In genomic region chr2:169033997-169034396, GRCm38 (mm10) we compare ENCODE assay signal across 16 mouse cellular contexts.
"Had no signal": no experiment of that assay in that cellular context is flagged by ENCODE, and none has a peak within 500 bp of the region (broad histone marks: within the 10 kb centered on the region; RNA-seq: fewer than 3 reads in every experiment).

No protein-coding gene starts in this region.

- H3K27ac ChIP-seq: left cerebral cortex, adult 2 months; limb, embryonic 15.5 days; liver, embryonic 12.5 days; midbrain, embryonic 12.5 days; neural tube, embryonic 13.5 days; stomach, embryonic 15.5 days had no signal

- H3K9me3 ChIP-seq: limb, embryonic 15.5 days; midbrain, embryonic 12.5 days; neural tube, embryonic 13.5 days; stomach, embryonic 15.5 days had no signal

- H3K9ac ChIP-seq: limb, embryonic 15.5 days; liver, embryonic 12.5 days; lung, embryonic 14.5 days; midbrain, embryonic 12.5 days; neural tube, embryonic 13.5 days; stomach, embryonic 15.5 days had no signal

- ATAC-seq: intestine, postnatal 0 days; liver, embryonic 12.5 days had no signal

- H3K4me2 ChIP-seq: limb, embryonic 15.5 days; liver, embryonic 12.5 days; lung, embryonic 14.5 days; midbrain, embryonic 12.5 days; neural tube, embryonic 13.5 days; stomach, embryonic 15.5 days had no signal

- H3K4me3 ChIP-seq: left cerebral cortex, adult 2 months; limb, embryonic 15.5 days; liver, embryonic 12.5 days; midbrain, embryonic 12.5 days; neural tube, embryonic 13.5 days; stomach, embryonic 15.5 days had no signal

- H3K27me3 ChIP-seq: limb, embryonic 15.5 days; midbrain, embryonic 12.5 days; neural tube, embryonic 13.5 days; stomach, embryonic 15.5 days had no signal

- DNase-seq: kidney, adult 8-10 months; kidney, postnatal 25 days; lung, embryonic 14.5 days; lung, postnatal 10 days; lung, postnatal 4 days; retina, postnatal 1 day; right cerebral cortex, postnatal 4 days; spleen, adult 18-20 months; thymus, postnatal 4 days had no signal

- H3K4me1 ChIP-seq: limb, embryonic 15.5 days; liver, embryonic 12.5 days; stomach, embryonic 15.5 days had no signal

- H3K36me3 ChIP-seq: limb, embryonic 15.5 days; liver, embryonic 12.5 days; midbrain, embryonic 12.5 days; neural tube, embryonic 13.5 days; stomach, embryonic 15.5 days had no signal
